Mouse (Mus musculus) v-Abl transformed pro-B cells (cell line): ENCODE measurements around the gene Fank1.
"Not testable (repeated sequence)": the region's sequence is repeated elsewhere in the genome, so short reads cannot be mapped to it uniquely, and the experiment has no call there.

Experiments
- in situ Hi-C, 2 experiments: fragments of 400-800 bp; cut with MboI; formaldehyde crosslinking; loops; one replicate each; pipeline ENCODE4 v1.15.1; 2025; ENCODE audit not compliant: unreplicated experiment in 2 of 2

Fank1 gene

DNA sequence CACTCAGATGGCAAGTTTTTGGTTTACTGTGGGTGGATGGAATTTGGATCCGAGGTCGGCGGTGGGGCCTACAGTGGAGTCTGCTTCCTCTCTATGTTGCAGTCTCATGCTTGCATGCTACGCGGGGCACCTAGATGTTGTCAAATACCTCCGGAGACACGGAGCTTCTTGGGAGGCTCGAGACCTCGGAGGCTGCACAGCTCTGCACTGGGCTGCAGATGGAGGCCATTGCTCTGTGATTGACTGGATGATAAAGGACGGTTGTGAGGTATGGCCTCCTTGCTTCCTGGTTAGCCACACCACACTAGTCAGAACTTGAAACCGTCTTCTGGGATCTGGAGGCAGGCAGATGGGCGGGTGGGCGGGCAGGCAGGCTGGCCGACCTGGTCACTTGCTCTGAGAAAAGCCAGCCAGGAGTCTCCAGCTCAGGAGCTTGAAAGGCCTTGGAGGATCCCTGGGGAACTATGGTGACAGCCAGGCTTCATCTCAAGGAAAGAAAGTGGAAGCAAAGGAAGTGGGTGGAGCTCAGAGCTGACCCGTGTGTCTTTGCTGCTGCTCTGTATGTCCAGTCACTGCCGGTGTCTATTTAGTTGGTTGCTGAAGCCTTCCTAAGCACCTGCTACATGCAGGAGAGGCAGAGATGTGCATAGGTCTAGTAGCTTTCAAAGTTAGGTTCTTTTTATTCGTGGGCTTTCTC is 100.1 kb downstream of the Fank1 start:
- in situ Hi-C loops = no loop called here

DNA sequence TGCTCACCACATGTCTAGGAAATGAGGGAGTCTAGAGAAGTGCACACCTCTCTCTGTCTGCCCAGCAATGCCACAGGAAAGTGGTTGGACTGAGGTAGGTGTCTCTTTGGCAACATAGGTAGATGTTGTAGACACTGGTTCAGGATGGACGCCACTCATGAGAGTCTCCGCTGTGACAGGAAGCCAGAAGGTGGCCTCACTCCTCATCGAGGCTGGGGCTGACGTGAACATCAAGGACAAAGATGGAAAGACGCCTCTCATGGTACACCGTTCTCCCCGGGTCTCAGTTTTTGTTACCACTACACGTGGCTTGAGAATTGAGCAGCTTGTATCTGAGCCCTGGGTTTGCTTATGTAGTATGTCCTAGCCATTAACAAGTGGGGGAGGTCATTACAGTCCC is 103.1 kb downstream of the Fank1 start:
- in situ Hi-C loops = no loop called here

DNA sequence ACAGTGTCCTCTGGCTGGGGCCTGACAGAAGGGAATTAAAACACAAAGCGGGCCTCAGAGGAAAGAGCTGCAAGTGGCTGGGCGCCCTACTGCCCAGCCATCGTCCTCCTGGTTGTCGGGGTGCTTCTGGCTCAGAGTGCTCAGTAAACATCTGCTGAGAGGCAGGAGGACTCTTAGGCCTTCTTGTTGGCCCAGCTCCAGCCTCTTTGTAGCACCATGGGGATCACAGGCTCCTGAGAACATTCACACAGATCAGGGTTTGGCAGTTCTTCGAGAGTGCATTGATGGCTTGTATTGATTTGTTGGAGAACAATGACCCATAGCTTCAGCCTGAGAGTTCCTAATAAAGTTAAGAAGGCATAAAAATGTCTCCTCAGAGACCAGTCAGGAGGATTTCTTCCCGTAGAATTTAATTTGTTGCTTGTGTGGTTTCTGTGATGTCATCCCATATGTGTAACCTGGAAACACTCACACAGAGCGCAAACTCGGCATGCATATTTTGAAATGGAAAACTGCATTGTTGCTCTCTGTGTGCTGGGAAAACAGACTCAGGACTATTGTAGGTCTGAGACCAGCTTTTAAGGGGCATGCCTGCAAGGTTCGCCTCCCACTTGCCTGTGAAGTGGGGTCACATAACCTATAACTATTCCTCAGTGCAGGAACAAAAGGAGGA is 108.2 kb downstream of the Fank1 start:
- in situ Hi-C loops = not testable (repeated sequence)

DNA sequence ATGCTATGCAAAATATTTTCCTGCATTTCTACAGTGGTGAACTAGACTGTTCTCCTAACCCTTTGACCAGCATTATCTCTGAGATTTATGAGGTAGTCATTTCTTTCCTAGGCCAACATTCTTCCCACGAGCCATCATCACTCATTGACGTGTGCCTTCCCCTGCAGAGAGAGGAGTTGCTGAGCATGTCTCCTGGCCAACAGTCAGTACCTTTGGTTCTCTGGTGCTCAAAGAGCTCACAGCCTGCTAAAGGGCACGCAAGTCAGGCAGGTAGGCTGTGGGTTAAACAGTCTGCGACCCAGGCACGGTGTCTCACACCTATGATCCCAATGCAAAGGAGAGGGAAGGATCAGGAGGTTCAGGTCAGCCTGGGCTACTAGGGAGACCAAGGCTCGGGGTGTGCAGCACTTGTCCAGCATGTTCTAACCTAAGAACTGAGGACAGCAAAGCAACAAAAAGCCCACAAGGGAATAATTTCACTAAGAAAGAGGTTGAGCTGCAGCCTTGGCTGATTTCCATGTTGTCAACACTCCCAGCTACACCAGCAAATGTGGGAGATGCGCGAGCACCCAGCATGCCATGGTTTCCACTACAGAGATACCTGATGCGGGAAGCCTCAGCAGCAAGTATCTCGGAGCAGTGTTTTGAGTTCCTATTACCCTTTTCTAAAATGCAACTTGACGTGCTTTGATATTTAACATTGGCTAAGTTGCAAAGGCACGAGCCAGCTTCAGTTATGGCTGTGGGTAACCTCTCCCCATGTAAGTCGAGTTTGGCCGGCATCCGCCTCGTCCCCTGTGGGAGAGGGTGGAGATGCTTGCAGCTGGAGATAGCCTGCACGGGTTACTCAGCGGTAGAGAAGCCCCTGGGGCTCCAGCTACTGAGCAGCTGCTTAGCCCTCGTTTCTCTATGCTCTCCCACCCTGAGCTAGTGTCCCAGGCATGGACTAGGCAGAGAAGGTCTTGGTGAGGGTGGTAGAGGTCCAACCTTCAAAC is 112.6 kb downstream of the Fank1 start:
- in situ Hi-C loops = no loop called here

DNA sequence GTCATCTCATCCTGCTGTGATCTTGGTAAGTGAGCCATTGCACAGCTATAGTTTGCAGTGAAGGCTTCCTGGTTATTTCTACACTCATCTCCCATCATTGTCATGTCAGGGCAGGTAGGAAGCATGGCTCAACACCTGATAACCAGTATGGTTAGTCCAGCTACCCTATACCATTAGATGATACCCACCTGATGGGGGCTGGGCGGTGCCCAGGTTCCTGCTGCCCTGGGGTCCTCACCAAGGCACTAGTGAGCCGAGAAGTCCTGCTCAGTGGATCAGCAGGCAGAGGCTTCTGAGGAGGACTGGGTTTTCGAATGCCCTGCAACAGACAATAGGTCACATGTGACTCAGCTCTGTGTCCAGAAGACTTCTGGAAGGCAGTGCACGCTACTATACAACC is 113.3 kb downstream of the Fank1 start:
- in situ Hi-C loops = no loop called here

DNA sequence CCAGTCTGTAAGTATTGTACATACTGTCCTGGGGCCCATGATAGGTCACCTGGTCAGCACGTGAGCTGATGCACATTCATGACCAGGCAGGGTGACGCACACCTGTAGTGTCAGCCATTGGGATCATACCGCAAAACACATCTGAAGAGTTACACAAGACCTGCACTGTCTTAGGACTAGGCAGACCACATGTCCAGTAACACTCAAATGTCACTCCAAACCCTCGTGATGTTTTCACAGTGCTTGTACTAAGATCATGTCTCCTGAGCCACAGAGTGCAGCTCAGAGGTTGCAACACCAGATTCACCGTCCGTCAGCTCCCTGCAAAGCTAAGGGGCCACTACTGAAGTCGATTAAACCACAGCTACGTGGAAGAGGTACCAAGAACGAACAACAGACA is 114.6 kb downstream of the Fank1 start:
- in situ Hi-C loops = no loop called here

DNA sequence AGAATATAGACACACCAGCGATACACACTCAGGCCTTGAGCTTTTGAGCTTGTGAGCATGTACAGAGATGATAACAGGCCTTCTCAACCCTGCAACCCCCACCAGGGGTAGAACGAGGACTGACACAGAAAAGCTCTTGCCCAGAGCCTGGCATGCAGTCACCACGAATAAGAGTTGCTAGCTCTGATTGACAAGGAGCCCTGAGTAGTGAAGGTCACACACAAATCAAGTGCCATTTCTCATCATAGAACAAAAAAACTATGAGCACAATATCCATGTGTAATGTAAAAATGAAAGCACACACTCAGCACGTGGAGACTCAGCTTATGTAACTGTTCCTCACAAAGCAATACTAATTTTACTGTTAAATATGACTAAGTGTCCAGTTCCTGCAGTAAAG is 115.1 kb downstream of the Fank1 start:
- in situ Hi-C loops = no loop called here

DNA sequence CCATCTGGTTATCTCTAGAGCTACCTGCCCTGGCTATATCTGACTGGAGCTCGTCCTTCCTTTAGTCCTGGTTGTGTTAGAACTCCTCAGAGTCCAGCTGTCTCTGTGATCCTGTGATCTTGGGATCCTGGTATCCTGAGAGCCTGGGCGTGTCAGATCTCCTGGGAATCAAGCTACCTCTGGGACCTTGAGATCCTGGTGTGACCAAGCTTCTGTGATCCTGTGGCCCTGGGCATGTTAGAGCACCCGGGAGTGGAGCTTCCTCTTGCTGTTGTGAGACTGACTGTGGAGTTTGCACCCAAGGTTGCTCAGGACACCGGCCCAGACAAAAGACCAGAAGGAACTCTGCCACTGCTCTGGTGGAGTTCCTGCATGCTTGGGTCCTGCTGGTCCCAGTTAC is 122.7 kb downstream of the Fank1 start:
- in situ Hi-C loops = no loop called here

DNA sequence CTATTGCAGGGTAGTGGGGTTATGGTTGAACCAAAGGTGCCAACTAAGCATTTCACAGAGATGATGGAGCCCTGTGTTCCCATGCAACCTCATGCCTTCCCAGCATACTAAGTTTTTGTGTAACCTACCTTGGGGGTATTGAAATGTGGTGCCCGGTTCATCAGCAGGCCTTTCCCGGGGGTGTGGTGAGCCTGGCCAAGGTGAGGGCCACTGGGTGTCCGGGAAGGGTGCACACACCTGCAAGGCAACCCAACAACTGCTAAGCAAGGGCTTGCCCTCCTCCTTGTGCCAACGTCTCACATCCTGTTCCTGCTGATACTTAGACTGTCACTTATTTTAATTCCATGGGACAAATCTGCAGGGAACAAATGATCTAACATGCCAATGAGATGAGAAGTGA is 132.3 kb downstream of the Fank1 start:
- in situ Hi-C loops = no loop called here

DNA sequence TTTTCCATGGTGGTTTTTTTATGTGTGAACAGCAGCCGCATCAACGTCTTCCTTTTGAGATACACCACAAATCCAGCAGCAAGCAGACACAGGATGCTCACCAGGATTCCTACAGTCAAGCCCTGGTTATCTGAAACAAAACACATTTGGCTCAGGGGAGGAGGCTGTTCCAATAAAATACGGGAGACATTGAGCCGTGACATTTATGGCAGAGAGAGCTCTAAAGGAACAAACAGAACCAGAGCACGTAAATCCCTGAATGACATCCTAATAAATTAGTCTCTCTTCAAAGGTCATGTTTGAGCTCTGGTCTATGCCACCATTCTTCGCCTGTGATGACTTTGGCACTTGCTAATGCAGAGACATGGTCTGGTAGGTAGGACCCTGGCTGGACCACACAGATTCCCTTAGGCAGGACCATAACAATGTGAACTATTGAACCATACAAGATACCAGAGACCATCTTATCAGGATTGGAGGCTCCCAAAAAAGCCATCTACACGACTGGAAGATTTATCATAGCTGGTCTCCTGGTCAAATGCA is 133.2 kb downstream of the Fank1 start:
- in situ Hi-C loops = no loop called here

DNA sequence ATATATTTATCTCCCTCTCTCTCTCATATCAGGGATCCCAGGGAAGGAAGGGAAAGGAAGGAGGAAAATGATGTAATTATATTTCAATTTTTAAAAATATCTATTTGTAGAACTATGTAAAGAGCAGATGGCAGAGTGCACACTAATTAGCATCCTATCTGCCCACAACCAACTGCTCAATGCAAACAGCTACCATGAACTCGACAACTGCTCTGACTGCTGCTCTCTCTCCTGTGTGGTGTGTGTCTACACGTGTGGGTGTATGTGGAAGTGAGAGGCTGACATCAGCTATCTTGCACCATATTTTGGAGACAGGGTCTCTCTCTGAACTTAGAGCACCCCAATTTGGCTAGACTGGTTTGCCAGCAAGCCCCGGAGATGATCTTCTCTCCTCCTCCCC is 135.2 kb downstream of the Fank1 start:
- in situ Hi-C loops = no loop called here

DNA sequence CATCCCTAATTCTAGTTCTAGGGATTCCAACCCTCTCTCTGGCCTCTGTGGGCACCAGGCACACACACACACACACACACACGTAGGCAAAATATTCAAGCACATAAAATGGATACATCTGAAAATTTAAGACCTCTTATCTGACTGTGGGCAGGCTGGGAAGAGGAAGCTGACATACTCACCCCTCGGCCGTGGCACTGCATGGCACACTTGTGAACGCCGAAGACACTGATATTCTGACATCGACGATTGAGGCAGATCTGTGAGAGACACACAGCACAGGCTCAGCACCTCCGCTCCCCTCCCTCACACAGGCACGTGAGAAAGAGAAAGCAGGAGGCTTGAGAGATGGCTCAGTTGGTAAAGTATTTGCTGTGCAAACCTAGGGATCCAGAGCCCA is 139.6 kb downstream of the Fank1 start:
- in situ Hi-C loops = no loop called here

DNA sequence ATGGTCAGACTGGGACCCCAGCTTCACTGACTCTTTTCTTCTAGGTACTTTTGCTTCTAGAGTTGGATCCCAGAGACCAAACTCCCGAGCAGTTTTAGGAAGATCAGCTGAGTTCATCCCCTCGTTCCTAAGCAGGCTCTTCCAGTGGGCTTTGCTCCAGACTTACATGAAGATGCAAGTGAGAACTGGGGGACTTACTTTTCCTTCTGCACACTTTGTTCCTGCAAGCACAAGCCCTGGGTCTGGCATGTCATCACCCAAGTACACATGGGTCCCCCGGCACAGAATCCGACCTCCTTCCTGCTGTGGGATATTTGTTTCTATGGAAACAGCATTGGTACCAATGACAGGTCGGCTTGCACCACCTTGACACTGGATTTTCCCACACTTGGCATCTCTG is 142.6 kb downstream of the Fank1 start:
- in situ Hi-C loops = no loop called here

DNA sequence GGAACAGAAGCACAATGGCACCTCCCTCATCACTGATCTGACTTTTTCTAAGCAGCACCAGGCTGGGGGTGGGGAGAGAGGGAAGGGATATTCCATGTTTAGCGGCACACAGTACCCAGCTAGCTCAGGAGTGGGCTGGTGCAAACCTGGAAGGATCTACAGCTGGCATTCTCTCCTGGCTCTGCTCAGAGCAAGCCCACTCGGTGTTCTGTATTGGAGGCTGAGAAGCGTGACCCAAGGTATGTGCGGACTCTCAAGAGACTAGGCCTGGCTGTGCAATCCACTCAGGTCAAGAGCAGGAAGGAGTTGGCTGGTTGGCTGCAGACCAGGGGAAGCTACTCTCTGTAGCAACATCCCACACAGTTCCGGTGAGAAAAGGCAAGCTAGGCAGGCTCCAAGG is 143.3 kb downstream of the Fank1 start:
- in situ Hi-C loops = no loop called here

DNA sequence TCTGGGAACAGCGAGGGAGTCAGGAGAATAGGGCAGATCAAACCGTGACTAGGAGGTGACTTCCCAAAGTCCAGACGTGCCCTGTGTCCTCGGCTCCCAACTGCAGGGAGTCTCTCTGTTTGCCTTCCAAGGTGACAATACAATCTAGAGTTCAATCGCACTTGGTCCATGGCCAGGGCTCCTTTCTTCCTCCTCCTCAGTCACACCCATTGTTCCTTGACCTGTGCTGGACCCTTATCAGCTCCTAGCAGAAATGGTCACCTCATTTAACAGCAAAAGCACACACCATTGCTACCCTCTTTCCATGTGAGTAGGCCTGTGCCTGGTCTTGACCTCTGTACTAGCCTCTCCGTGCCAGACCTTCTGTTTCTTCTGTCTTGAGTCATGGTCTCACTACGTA is 144.1 kb downstream of the Fank1 start:
- in situ Hi-C loops = no loop called here

DNA sequence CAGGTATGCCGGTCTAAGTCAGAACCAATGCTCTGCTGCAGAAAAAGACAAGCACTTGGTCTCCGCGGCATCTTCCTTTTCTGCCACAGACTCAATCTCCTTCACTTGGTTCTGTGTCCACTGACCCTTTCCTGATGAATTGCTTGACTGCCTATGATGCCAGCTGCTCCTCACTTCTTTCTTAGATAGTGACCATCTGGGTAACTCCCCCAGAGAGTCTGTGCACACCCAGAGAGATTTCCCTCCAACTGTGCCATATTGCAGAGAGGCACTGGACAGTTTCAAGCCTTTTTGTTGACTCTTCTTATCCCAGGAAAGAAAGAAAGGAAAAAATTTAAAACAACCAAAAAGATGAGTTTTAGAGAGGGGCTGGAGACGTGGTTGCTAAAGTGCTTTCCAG is 144.6 kb downstream of the Fank1 start:
- in situ Hi-C loops = no loop called here

DNA sequence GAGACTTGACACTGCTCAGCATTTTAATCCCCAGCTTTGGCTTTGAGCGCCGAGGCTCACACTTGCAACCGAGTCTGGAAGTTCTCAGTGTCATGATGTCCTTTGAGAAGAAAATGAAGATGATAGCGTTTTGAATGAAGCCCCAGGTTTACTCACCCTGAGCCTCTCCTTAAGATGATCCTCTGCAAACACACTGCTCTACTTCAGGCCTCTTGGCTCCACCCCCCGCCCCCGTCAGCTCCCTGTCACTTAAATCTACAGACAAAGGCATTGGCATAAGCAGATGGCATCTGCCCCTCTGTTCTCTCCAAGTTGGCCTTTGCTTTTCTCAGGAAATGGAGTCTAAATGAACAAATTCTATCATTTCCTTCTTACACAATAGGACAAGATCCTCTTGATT is 147.3 kb downstream of the Fank1 start:
- in situ Hi-C loops = no loop called here

DNA sequence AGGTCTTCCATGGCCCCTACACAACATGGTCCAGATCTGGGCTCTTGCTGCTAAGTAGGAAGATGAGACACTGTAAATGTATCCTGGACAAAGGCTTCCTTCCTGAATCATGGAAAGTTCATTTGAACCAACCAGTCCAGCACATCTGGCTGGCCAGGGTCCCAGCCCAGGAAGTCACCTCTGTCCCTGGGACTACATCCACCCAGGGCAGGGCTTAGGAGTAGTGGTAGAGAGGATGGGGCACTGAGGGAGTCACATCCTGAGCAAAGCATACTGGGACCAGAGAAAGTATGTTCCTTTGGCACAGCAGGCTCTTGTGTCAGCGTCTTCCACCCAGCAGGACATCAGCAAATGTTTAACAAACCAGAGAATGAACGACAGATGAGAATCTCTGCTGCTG is 149.1 kb downstream of the Fank1 start:
- in situ Hi-C loops = no loop called here

DNA sequence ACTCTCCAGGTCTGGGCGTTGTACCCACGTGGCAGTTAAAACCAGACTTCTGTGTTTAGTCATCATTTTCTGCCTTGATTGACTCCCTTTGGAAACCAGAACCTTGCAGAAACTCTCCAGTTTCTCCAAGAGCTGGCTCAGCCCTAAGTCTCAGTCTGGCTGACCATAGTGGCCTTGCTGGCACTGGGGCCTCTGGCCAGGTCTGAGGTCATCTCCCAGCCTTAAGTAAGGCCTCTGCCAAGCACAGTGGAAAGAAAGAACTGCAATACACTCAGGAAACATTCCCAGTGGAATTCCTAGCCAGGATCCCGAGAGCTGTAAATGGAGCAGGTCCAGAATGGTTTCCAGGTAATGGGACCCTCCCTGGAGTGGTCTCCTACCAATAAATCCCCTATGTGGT is 152.3 kb downstream of the Fank1 start:
- in situ Hi-C loops = no loop called here
